Mouse (Mus musculus): ENCODE measurements around the gene Gm21788.
"Not testable (repeated sequence)": the region's sequence is repeated elsewhere in the genome, so short reads cannot be mapped to it uniquely, and the experiment has no call there.

Gene Gm21788

GRCm38 (mm10) chrY:7404710-7405109 lies at the start of gene Gm21788:
Gm21788 (plus strand) TSS chrY:7405010.
- not testable (repeated sequence) for DNase-seq (ENCODE audit: low read depth, low spot score)
